ENCODE assay signal across 25 mouse cellular contexts in the genomic region with DNA sequence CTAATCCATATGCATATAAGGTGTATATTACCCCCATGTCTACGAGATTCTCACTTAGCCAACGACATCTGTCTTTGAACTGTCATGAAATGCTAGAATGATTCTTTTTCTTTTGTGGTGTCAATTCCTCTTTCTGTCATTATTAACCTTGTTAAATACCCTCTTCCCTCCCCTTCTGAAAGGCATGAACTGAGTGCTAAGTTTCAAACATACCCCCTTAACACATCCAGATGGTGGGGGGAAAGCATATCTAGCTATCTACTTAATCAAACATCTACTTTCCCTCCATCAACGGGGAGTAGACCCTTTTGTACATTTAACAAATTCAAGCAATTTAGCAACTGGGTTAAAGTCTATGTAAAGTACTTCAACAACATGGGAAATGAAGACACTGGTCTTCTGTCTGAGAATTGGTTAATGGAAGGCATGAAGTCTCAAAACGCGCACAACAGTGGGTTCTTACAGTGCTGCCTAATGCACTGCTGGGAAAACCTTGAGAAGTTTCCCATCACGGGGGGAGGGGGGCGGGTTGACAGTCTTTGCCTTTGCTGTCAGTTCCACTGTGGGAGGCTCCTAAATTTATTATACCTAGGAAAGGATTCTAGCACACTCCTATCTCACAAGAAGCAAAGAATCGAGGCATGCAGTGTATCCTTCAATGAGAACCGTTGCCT. TPM values are rescaled to one million over a fixed set of nuclear protein-coding genes. Genes with fewer than 3 reads are reported as not detected.
DNase-seq lines count a peak whose midpoint lies in the region; ATAC-seq and TF ChIP-seq lines count a peak whose summit lies in the region.
"Had no signal": no experiment of that assay in that cellular context is flagged by ENCODE, and none has a peak within 500 bp of the region (broad histone marks: within the 10 kb centered on the region; RNA-seq: fewer than 3 reads in every experiment).

No protein-coding gene starts in this region.

- no peaks in the 10 kb centered on the region for H3K79me2 ChIP-seq in CH12.LX (replicated peaks; ENCODE audit: control insufficient read depth, extremely low read depth, insufficient read depth, poor library complexity, severe bottlenecking)

- dilution Hi-C loops in CH12.LX (cut with MboI; ENCODE audit: extremely low pct_ligation_motif_present, extremely low pct_unique_long_range_greater_than_20kb, low sequenced_read_pairs) = no loop called here

- TF ChIP-seq POLR2A in CH12.LX (IDR thresholded peaks at IDR 0.05; ENCODE audit: low read depth, low read length) = no peak

- no peak for TF ChIP-seq EP300 in CH12.LX (IDR thresholded peaks at IDR 0.05; ENCODE audit: low read length)

- no peak for TF ChIP-seq RAD21 in CH12.LX (IDR thresholded peaks at IDR 0.05; ENCODE audit: low read depth, low read length)

- no peak overlapping the region for H3K4me3 ChIP-seq in forebrain, embryonic 15.5 days
- no peak overlapping the region for H3K4me3 ChIP-seq in forebrain, embryonic 12.5 days (replicated peaks)
- H3K4me3 ChIP-seq in forebrain, postnatal 0 days (ENCODE audit: low read depth, low read length) = no peak overlapping the region
- no peak overlapping the region for H3K4me3 ChIP-seq in forebrain, embryonic 14.5 days (ENCODE audit: low read depth, low read length)
- no peak overlapping the region for H3K4me3 ChIP-seq in CH12.LX (replicated peaks in 1 of 3; ENCODE audit: low read depth in 2 of 3, low read length in 2 of 3, poor library complexity in 1 of 3)
- H3K4me3 ChIP-seq: embryonic facial prominence, embryonic 10.5 days; embryonic facial prominence, embryonic 12.5 days had no signal

- H3K4me1 ChIP-seq in forebrain, embryonic 15.5 days = no peaks in the 10 kb centered on the region
- no peaks in the 10 kb centered on the region for H3K4me1 ChIP-seq in forebrain, embryonic 12.5 days
- H3K4me1 ChIP-seq in forebrain, postnatal 0 days (ENCODE audit: insufficient read depth) = no peaks in the 10 kb centered on the region
- H3K4me1 ChIP-seq in forebrain, embryonic 14.5 days (ENCODE audit: control insufficient read depth, insufficient read depth, low read length) = no peaks in the 10 kb centered on the region
- peaks cover 22 to 53% of the 10 kb centered on the region in 2 experiments; a peak in 3 of 4 replicates for H3K4me1 ChIP-seq in CH12.LX (ENCODE audit: control insufficient read depth in 1 of 2, insufficient read depth in 2 of 2)
- H3K4me1 ChIP-seq: embryonic facial prominence, embryonic 10.5 days; embryonic facial prominence, embryonic 12.5 days had no signal

- peak; percentile 53 for ATAC-seq in forebrain, embryonic 15.5 days (replicated peaks)
- ATAC-seq in forebrain, embryonic 12.5 days (ENCODE audit: low FRiP score) = no peak
- ATAC-seq in forebrain, postnatal 0 days = peak; percentile 74; the same call in 1 of the 2 replicates
- no peak for ATAC-seq in forebrain, embryonic 14.5 days
- ATAC-seq: activated CD4-positive, CD25-positive, alpha-beta regulatory T cell, adult 4 months; Patski had no signal

- DNase-seq in forebrain, postnatal 0 days = no peak
- DNase-seq in forebrain, embryonic 14.5 days (ENCODE audit: low spot score) = no peak
- no peak for DNase-seq in CH12.LX (ENCODE audit: extremely low read depth)
- DNase-seq in brain, adult 2 months (ENCODE audit: low read depth, low spot score) = peak; percentile 14
- no peak for DNase-seq in adrenal gland, postnatal 36 days
- DNase-seq: adrenal gland, adult 8-10 months; adrenal gland, postnatal 14 days; cerebellum, adult 11-12 months; cerebellum, adult 2 months; cerebellum, adult 9-10 months; cerebellum, postnatal 10 days; cerebellum, postnatal 25 days had no signal

- no peak for TF ChIP-seq CTCF in forebrain, postnatal 0 days (IDR thresholded peaks at IDR 0.05; ENCODE audit: low read depth)
- TF ChIP-seq CTCF in CH12.LX (conservative IDR thresholded peaks at IDR 0.05 in 1 of 2, IDR thresholded peaks at IDR 0.05 in 1 of 2; ENCODE audit: low read depth in 2 of 2, low read length in 2 of 2) = no peak

- H3K4me2 ChIP-seq in forebrain, embryonic 15.5 days (replicated peaks) = no peak overlapping the region
- H3K4me2 ChIP-seq in forebrain, embryonic 12.5 days = no peak overlapping the region
- no peak overlapping the region for H3K4me2 ChIP-seq in forebrain, postnatal 0 days (ENCODE audit: low read depth)
- no peak overlapping the region for H3K4me2 ChIP-seq in forebrain, embryonic 14.5 days (ENCODE audit: low read length)
- H3K4me2 ChIP-seq in CH12.LX (ENCODE audit: insufficient read depth, low read depth, poor library complexity, severe bottlenecking) = no peak overlapping the region
- H3K4me2 ChIP-seq: embryonic facial prominence, embryonic 12.5 days had no signal

- H3K9ac ChIP-seq in forebrain, embryonic 15.5 days (replicated peaks) = no peak overlapping the region
- no peak overlapping the region for H3K9ac ChIP-seq in forebrain, embryonic 12.5 days
- no peak overlapping the region for H3K9ac ChIP-seq in forebrain, postnatal 0 days
- H3K9ac ChIP-seq in forebrain, embryonic 14.5 days (ENCODE audit: low read length) = no peak overlapping the region
- H3K9ac ChIP-seq in CH12.LX (ENCODE audit: insufficient read depth, low read depth) = no peak overlapping the region
- H3K9ac ChIP-seq: embryonic facial prominence, embryonic 12.5 days had no signal

- no peaks in the 10 kb centered on the region for H3K9me3 ChIP-seq in forebrain, embryonic 15.5 days
- H3K9me3 ChIP-seq in forebrain, embryonic 12.5 days = no peaks in the 10 kb centered on the region
- no peaks in the 10 kb centered on the region for H3K9me3 ChIP-seq in forebrain, postnatal 0 days (ENCODE audit: low read length)
- H3K9me3 ChIP-seq in forebrain, embryonic 14.5 days (replicated peaks; ENCODE audit: control insufficient read depth, low read length) = no peaks in the 10 kb centered on the region
- H3K9me3 ChIP-seq in CH12.LX (replicated peaks; ENCODE audit: low read length) = peaks cover 3% of the 10 kb centered on the region
- H3K9me3 ChIP-seq: embryonic facial prominence, embryonic 10.5 days; embryonic facial prominence, embryonic 12.5 days; G1E had no signal

- no peaks in the 10 kb centered on the region for H3K27me3 ChIP-seq in forebrain, embryonic 15.5 days
- H3K27me3 ChIP-seq in forebrain, embryonic 12.5 days = no peaks in the 10 kb centered on the region
- H3K27me3 ChIP-seq in forebrain, postnatal 0 days (ENCODE audit: insufficient read depth, low read length) = no peaks in the 10 kb centered on the region
- no peaks in the 10 kb centered on the region for H3K27me3 ChIP-seq in forebrain, embryonic 14.5 days (replicated peaks; ENCODE audit: control insufficient read depth, insufficient read depth, low read length)
- H3K27me3 ChIP-seq in CH12.LX (replicated peaks) = no peaks in the 10 kb centered on the region
- H3K27me3 ChIP-seq: embryonic facial prominence, embryonic 12.5 days had no signal

- in situ Hi-C loops in CH12.LX (cut with MboI; ENCODE audit: low pct_ligation_motif_present, low pct_unique_long_range_greater_than_20kb, low sequenced_read_pairs) = loop anchor here (25.0 kb wide), 1 partner anchor 286 kb away; no protein-coding TSS in a partner anchor

- 87% methylated on average over 9 of the region's 9 CpGs for WGBS in forebrain, embryonic 15.5 days
- WGBS in forebrain, embryonic 12.5 days = 84% methylated on average over 9 of the region's 9 CpGs
- WGBS in forebrain, postnatal 0 days = 81% methylated on average over 9 of the region's 9 CpGs
- WGBS in forebrain, embryonic 14.5 days = 87% methylated on average over 9 of the region's 9 CpGs

- H3K36me3 ChIP-seq in forebrain, embryonic 15.5 days = no peaks in the 10 kb centered on the region
- no peaks in the 10 kb centered on the region for H3K36me3 ChIP-seq in forebrain, embryonic 12.5 days (replicated peaks)
- no peaks in the 10 kb centered on the region for H3K36me3 ChIP-seq in forebrain, postnatal 0 days (ENCODE audit: insufficient read depth)
- H3K36me3 ChIP-seq in forebrain, embryonic 14.5 days (ENCODE audit: control insufficient read depth, insufficient read depth, low read length) = no peaks in the 10 kb centered on the region
- H3K36me3 ChIP-seq in CH12.LX (replicated peaks in 1 of 2; ENCODE audit: control insufficient read depth in 1 of 2, insufficient read depth in 1 of 2, low read length in 1 of 2) = no peaks in the 10 kb centered on the region
- H3K36me3 ChIP-seq: embryonic facial prominence, embryonic 10.5 days; embryonic facial prominence, embryonic 12.5 days had no signal

- H3K27ac ChIP-seq in forebrain, embryonic 15.5 days (replicated peaks) = no peak overlapping the region
- no peak overlapping the region for H3K27ac ChIP-seq in forebrain, embryonic 12.5 days
- H3K27ac ChIP-seq in forebrain, postnatal 0 days (ENCODE audit: low read depth, low read length) = no peak overlapping the region
- no peak overlapping the region for H3K27ac ChIP-seq in forebrain, embryonic 14.5 days (ENCODE audit: low read depth, low read length)
- H3K27ac ChIP-seq in CH12.LX (ENCODE audit: insufficient read depth, low read depth) = peak overlapping the region; percentile 38; the same call in 1 of the 2 replicates
- H3K27ac ChIP-seq: embryonic facial prominence, embryonic 10.5 days; embryonic facial prominence, embryonic 12.5 days had no signal

TF ChIP-seq in CH12.LX, 34 proteins besides CTCF, POLR2A, EP300 and RAD21:
- TF ChIP-seq ETS1 (conservative IDR thresholded peaks at IDR 0.05; ENCODE audit: low read depth, low read length) (0 out of 2 replicates have a peak, but pooled peaks have one; percentile 7), MYC (IDR thresholded peaks at IDR 0.05; ENCODE audit: low read depth, low read length) (no peak)

RNA-seq across cellular contexts. Expression of gene Ikzf1, which starts 8.6 kb away (rescaled TPM):
- polyA plus RNA-seq in forebrain, embryonic 15.5 days (2015; fragmentation: Nextera tagmentation; extraction: Ambion mirVana) = 2.4 and 2.8 TPM in 2 replicates
- polyA plus RNA-seq in forebrain, embryonic 12.5 days (2016; fragmentation: Nextera tagmentation; extraction: Ambion mirVana) = 0.91 and 0.98 TPM in 2 replicates
- total RNA-seq in forebrain, postnatal 0 days (2014; rRNA removed) = 4.9 and 6.9 TPM in 2 replicates
- polyA plus RNA-seq in forebrain, postnatal 0 days (2015; fragmentation: Nextera tagmentation; extraction: Ambion mirVana) = 1.8 TPM in 2 replicates
- polyA plus RNA-seq in forebrain, embryonic 14.5 days (2014; fragmentation: Nextera tagmentation; extraction: Ambion mirVana) = 1.9 and 2.9 TPM in 2 replicates
- total RNA-seq in CH12.LX (2012; rRNA removed) (44.0 and 51.2 TPM in 2 replicates), CH12.LX (2014; rRNA removed) (27.8 and 33.1 TPM in 2 replicates)
- 56.8 and 68.7 TPM in 2 replicates for polyA plus RNA-seq in CH12.LX (2012; ENCODE audit: insufficient read length, low read depth)
- total RNA-seq in adrenal gland, postnatal 36 days (2021) = 1 to 10 TPM; 1.8 to 2.5 TPM
- polyA plus RNA-seq: Patski had no signal

RNA-seq across cellular contexts. Expression of gene 4930512M02Rik, which starts 48.6 kb away (rescaled TPM):
- polyA plus RNA-seq in forebrain, embryonic 15.5 days (2015; fragmentation: Nextera tagmentation; extraction: Ambion mirVana) = not detected in 2 replicates
- not detected in 2 replicates for polyA plus RNA-seq in forebrain, embryonic 12.5 days (2016; fragmentation: Nextera tagmentation; extraction: Ambion mirVana)
- not detected in 2 replicates for total RNA-seq in forebrain, postnatal 0 days (2014; rRNA removed)
- not detected in 2 replicates for polyA plus RNA-seq in forebrain, postnatal 0 days (2015; fragmentation: Nextera tagmentation; extraction: Ambion mirVana)
- not detected in 2 replicates for polyA plus RNA-seq in forebrain, embryonic 14.5 days (2014; fragmentation: Nextera tagmentation; extraction: Ambion mirVana)
- total RNA-seq in CH12.LX (2012; rRNA removed) (not detected in 2 replicates), CH12.LX (2014; rRNA removed) (not detected in 2 replicates)
- polyA plus RNA-seq in CH12.LX (2012; ENCODE audit: insufficient read length, low read depth) = not detected in 2 replicates
- total RNA-seq in adrenal gland, postnatal 36 days (2021) = not detected
- total RNA-seq: adrenal gland, adult 18-20 months; adrenal gland, adult 8-10 months; adrenal gland, postnatal 14 days; adrenal gland, postnatal 4 days; G1E; gastrocnemius, adult 18-20 months had no signal
- polyA plus RNA-seq: activated CD4-positive, CD25-positive, alpha-beta regulatory T cell, adult 4 months; C2C12; cerebellum, adult 2 months; cortical plate, adult 2 months; embryonic facial prominence, embryonic 10.5 days; embryonic facial prominence, embryonic 12.5 days; embryonic facial prominence, embryonic 14.5 days; G1E; Patski had no signal

Comparison
In these comparisons a context has a peak if more than half of its experiments do, and no peak if none do; other contexts are left out.
1. ATAC-seq: peak in forebrain, embryonic 15.5 days (single experiment) and forebrain, postnatal 0 days (single experiment); none in forebrain, embryonic 12.5 days (single experiment) and forebrain, embryonic 14.5 days (single experiment).
2. RNA of gene Ikzf1, which starts 8.6 kb away (polyA plus RNA-seq): 56.8 to 68.7 TPM in CH12.LX; 2.4 to 2.8 TPM in forebrain, embryonic 15.5 days, 1.9 to 2.9 TPM in forebrain, embryonic 14.5 days, 1.8 TPM in forebrain, postnatal 0 days and 0.91 to 0.98 TPM in forebrain, embryonic 12.5 days; every median in the first group is over 10 times any median in the second.